Mouse (Mus musculus): ENCODE data around the gene Hnrnpul1. TPM values are rescaled to one million over a fixed set of nuclear protein-coding genes. Genes with fewer than 3 reads are reported as not detected.

The Hnrnpul1 gene
- polyA plus RNA-seq, 1 experiment = 82.5 TPM

DNA sequence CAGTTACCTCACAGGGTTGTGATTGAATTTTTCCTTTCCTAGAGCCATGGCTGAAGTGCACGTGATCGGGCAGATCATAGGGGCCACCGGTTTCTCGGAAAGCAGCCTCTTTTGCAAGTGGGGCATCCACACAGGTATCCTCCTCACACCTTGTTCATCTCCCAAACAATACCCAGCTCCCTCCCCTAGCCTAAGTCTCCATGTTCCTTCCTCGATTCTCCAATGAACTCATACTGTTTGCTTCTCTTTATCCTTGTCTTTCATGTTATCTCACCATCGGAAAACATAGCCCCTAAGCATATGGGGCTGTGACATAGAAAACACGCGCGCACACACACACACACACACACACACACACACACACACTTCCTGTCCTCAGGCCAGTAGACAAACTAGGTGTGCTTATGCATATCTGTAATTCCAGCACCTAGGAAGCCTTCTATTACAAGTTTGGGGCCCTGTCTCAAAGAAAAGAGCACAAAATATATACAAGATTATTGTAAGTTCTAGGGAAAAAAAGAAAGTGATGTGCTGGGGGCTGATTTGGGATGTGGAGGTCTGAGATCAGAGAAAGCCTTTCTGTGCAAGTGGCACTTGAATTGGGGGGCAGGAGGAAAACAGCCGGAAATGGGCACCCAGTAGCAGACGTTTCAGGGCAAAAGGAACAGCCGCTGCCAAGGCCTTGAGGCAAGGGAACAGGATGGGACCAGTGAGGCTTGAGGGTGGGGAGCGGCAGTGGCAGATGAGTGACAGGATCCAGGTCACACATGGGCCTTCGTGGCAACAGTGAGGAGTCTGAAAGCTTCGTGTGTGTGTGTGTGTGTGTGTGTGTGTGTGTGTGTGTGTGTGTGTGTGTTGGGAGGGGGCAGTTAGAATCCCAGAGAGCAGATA, 73.0 kb downstream of the Hnrnpul1 start:
- no peak for TF ChIP-seq CTCF (IDR thresholded peaks at IDR 0.05; ENCODE audit: control insufficient read depth, insufficient read depth, insufficient replicate concordance, low read depth, low read length)
- Histone ChIP-seq H3K36me3 (ENCODE audit: control insufficient read depth, insufficient read depth, low read length) (no peaks in the 10 kb centered on the region), H3K4me3 (ENCODE audit: control insufficient read depth, low read depth, low read length) (peak overlapping the region; percentile 57), H3K4me1 (ENCODE audit: control insufficient read depth, insufficient read depth, low read length) (peaks cover 22% of the 10 kb centered on the region), H3K27ac (ENCODE audit: control insufficient read depth, insufficient read depth, low read depth, low read length) (0 out of 2 replicates have a peak overlapping the region, but pooled peaks have one; percentile 19), H3K27me3 (ENCODE audit: control insufficient read depth, insufficient read depth, low read length) (no peaks in the 10 kb centered on the region)

DNA sequence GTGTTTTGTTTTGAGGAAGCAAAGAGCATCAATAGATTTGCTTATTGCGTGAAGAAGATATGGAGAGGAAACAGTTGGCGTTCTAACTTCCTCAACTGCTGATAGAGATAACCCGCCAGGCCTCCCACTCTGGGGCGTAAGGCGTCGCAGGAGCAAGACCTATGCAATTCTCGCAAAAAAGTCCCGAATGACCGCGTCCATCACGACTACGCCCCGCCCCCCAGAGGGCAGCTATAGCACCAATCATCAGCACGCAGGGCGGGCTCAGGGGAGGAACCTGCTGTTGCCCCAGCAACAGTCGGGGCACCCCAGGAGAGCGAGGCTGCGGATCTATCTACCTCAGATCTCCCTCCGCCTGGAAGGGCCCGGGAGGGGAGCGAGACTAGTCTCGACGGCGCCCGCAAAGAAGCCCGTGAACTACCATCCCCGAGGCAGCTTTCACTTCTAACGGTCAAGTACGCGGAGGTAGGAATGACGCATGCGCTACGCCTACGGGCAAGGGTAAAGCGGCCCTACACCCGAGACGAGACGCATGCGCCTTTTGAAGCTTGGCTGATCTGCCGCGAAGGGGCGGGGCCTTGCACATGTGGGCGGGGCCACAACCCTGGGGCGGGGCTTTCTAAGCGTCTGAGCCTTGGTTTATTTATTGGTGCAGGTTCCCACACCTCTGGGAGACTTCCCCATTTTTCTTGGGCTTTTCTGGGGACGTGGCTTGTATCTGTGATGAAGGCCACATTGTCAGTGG, 73.9 kb downstream of the Hnrnpul1 start, which contains the start of gene B9d2:
Gene B9d2, plus strand, starts transcription at position 267 of the 745 bp plus-strand sequence.
- Histone ChIP-seq H3K27me3 (ENCODE audit: control insufficient read depth, insufficient read depth, low read length) (no peaks in the 10 kb centered on the region), H3K4me3 (ENCODE audit: control insufficient read depth, low read depth, low read length) (peak within 1 kb of the TSS; percentile 98), H3K27ac (ENCODE audit: control insufficient read depth, insufficient read depth, low read depth, low read length) (peak within 1 kb of the TSS; percentile 99), H3K4me1 (ENCODE audit: control insufficient read depth, insufficient read depth, low read length) (peaks cover 17% of the 10 kb centered on the region), H3K36me3 (ENCODE audit: control insufficient read depth, insufficient read depth, low read length) (no peaks in the 10 kb centered on the region)
- TF ChIP-seq POLR2A (IDR thresholded peaks at IDR 0.05; ENCODE audit: control insufficient read depth, low read depth, low read length) (peak; percentile 75), CTCF (IDR thresholded peaks at IDR 0.05; ENCODE audit: control insufficient read depth, insufficient read depth, insufficient replicate concordance, low read depth, low read length) (no peak)

DNA sequence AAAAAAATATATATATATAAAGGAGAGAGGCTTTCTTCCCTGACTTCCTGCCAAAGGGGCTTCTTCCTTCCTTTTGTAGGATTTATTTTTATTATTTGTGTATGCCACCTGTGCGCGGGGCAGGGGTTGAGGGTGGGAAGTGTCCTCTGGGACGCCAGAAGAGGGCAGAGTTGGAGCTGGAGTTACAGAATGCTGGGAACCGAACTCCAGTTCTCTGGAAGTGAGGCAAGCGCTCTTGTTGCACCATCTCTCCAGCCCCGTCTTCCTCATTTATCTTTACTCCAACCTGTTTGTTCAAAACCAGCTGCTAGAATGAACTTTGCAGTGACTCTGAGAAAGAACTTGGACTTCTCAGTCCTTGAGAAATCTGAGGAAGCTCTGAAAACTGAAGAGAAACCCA, 74.6 kb downstream of the Hnrnpul1 start:
- peak overlapping the region; percentile 98; the same call in 1 of the 2 replicates for H3K4me3 ChIP-seq (ENCODE audit: control insufficient read depth, low read depth, low read length)
- no peaks in the 10 kb centered on the region for H3K27me3 ChIP-seq (ENCODE audit: control insufficient read depth, insufficient read depth, low read length)
- H3K27ac ChIP-seq (ENCODE audit: control insufficient read depth, insufficient read depth, low read depth, low read length) = peak overlapping the region; percentile 99
- TF ChIP-seq POLR2A (IDR thresholded peaks at IDR 0.05; ENCODE audit: control insufficient read depth, low read depth, low read length) (no peak), CTCF (IDR thresholded peaks at IDR 0.05; ENCODE audit: control insufficient read depth, insufficient read depth, insufficient replicate concordance, low read depth, low read length) (no peak)
- no peaks in the 10 kb centered on the region for H3K36me3 ChIP-seq (ENCODE audit: control insufficient read depth, insufficient read depth, low read length)
- H3K4me1 ChIP-seq (ENCODE audit: control insufficient read depth, insufficient read depth, low read length) = peaks cover 22% of the 10 kb centered on the region

DNA sequence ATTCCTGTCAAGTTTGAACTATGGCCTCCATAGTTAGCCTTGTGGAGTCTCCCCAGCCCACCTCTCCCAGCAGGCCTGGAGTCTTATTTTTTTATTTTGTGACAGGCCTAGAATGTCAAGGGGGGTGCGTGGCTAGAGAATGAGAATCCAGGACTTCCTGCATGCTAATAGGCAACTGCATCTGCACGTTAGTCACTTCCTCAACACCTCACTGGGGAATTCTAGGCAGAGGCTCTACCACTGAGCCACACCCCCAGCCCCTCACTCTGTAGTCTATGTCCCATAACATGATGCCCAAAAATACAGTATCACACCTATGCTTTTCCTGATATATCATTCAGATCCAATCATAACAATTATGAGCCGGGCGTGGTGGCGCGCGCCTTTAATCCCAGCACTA, 77.5 kb downstream of the Hnrnpul1 start:
- TF ChIP-seq CTCF (IDR thresholded peaks at IDR 0.05; ENCODE audit: control insufficient read depth, insufficient read depth, insufficient replicate concordance, low read depth, low read length) = no peak
- no peak for TF ChIP-seq POLR2A (IDR thresholded peaks at IDR 0.05; ENCODE audit: control insufficient read depth, low read depth, low read length)
- Histone ChIP-seq H3K4me1 (ENCODE audit: control insufficient read depth, insufficient read depth, low read length) (peaks cover 26% of the 10 kb centered on the region), H3K27ac (ENCODE audit: control insufficient read depth, insufficient read depth, low read depth, low read length) (no peak overlapping the region), H3K27me3 (ENCODE audit: control insufficient read depth, insufficient read depth, low read length) (no peaks in the 10 kb centered on the region), H3K4me3 (ENCODE audit: control insufficient read depth, low read depth, low read length) (no peak overlapping the region), H3K36me3 (ENCODE audit: control insufficient read depth, insufficient read depth, low read length) (no peaks in the 10 kb centered on the region)

GRCm38 (mm10) chr7:25676085-25676781, 78.3 kb downstream of the Hnrnpul1 start:
- no peak for TF ChIP-seq POLR2A (IDR thresholded peaks at IDR 0.05; ENCODE audit: control insufficient read depth, low read depth, low read length)
- no peak for TF ChIP-seq CTCF (IDR thresholded peaks at IDR 0.05; ENCODE audit: control insufficient read depth, insufficient read depth, insufficient replicate concordance, low read depth, low read length)
- H3K27me3 ChIP-seq (ENCODE audit: control insufficient read depth, insufficient read depth, low read length) = no peaks in the 10 kb centered on the region

GRCm38 (mm10) chr7:25675405-25675804, 79.2 kb downstream of the Hnrnpul1 start:
- no peak for TF ChIP-seq CTCF (IDR thresholded peaks at IDR 0.05; ENCODE audit: control insufficient read depth, insufficient read depth, insufficient replicate concordance, low read depth, low read length)
- no peak for TF ChIP-seq POLR2A (IDR thresholded peaks at IDR 0.05; ENCODE audit: control insufficient read depth, low read depth, low read length)
- Histone ChIP-seq H3K4me3 (ENCODE audit: control insufficient read depth, low read depth, low read length) (no peak overlapping the region), H3K27me3 (ENCODE audit: control insufficient read depth, insufficient read depth, low read length) (no peaks in the 10 kb centered on the region), H3K4me1 (ENCODE audit: control insufficient read depth, insufficient read depth, low read length) (peaks cover 20% of the 10 kb centered on the region), H3K36me3 (ENCODE audit: control insufficient read depth, insufficient read depth, low read length) (no peaks in the 10 kb centered on the region), H3K27ac (ENCODE audit: control insufficient read depth, insufficient read depth, low read depth, low read length) (no peak overlapping the region)

More at GRCm38 (mm10) chr7:25676085-25676781, 78.3 kb downstream of the Hnrnpul1 start:
- H3K4me3 ChIP-seq (ENCODE audit: control insufficient read depth, low read depth, low read length) = no peak overlapping the region
- H3K4me1 ChIP-seq (ENCODE audit: control insufficient read depth, insufficient read depth, low read length) = peaks cover 22% of the 10 kb centered on the region
- no peaks in the 10 kb centered on the region for H3K36me3 ChIP-seq (ENCODE audit: control insufficient read depth, insufficient read depth, low read length)
- H3K27ac ChIP-seq (ENCODE audit: control insufficient read depth, insufficient read depth, low read depth, low read length) = no peak overlapping the region

Data from testis, adult 2 months (tissue).